Mouse (Mus musculus) kidney, embryonic 16.5 days (tissue): Measurements from ENCODE around the gene Sparc. TPM values are rescaled to one million over a fixed set of nuclear protein-coding genes. Genes with fewer than 3 reads are reported as not detected.

Experiments
- ATAC-seq: fragments of 200-750 bp; cut with Nextera tagmentation; 2 replicates; pipeline ENCODE4 v1.8.0; 2017; ENCODE audit warnings: moderate TSS enrichment; ENCODE audit not compliant: low FRiP score, low TSS enrichment
- H3K27ac ChIP-seq: fragments of 300-500 bp; sonication (generic); 2 replicates; pipeline ENCODE4 v1.5.1; 2014; ENCODE audit warnings: low read length
- H3K27me3 ChIP-seq: fragments of 300-500 bp; sonication (generic); 2 replicates; pipeline ENCODE4 v1.6.1; 2014; ENCODE audit warnings: low read length, control low read depth, mixed read lengths; ENCODE audit not compliant: insufficient read depth
- H3K36me3 ChIP-seq: fragments of 300-500 bp; sonication (generic); 2 replicates; pipeline ENCODE4 v1.6.1; 2014; ENCODE audit warnings: low read length, control low read depth, mixed read lengths; ENCODE audit not compliant: insufficient read depth
- H3K4me1 ChIP-seq: fragments of 300-500 bp; sonication (generic); 2 replicates; pipeline ENCODE4 v1.6.1; 2014; ENCODE audit warnings: low read length, control low read depth, mixed read lengths; ENCODE audit not compliant: insufficient read depth
- H3K4me2 ChIP-seq: fragments of 300-500 bp; sonication (generic); replicated peaks from 2 replicates; pipeline ENCODE4 v1.6.1; 2014; ENCODE audit warnings: low read depth, low read length
- H3K4me3 ChIP-seq: fragments of 300-500 bp; sonication (generic); 2 replicates; pipeline ENCODE4 v1.5.1; 2014; ENCODE audit warnings: mild to moderate bottlenecking, low read length
- H3K9ac ChIP-seq: fragments of 300-500 bp; sonication (generic); replicated peaks from 2 replicates; pipeline ENCODE4 v1.6.1; 2014; ENCODE audit warnings: low read length
- H3K9me3 ChIP-seq: fragments of 300-500 bp; sonication (generic); 2 replicates; pipeline ENCODE4 v1.6.1; 2016; ENCODE audit warnings: low read length, control low read depth
- WGBS: fragments of 180-500 bp; shearing (Covaris S2); extraction: QIAGEN DNeasy Blood & Tissue Kit; methylation state at CpG from one replicate; pipeline ENCODE4 v1.1.7; 2014; 5-methylcytosine and 5-hydroxymethylcytosine counted together
- polyA plus RNA-seq: library from polyadenylated mRNA; unstranded; fragments of >200 nt; fragmentation: Nextera tagmentation; extraction: Ambion mirVana; gene quantifications from 2 replicates; pipeline ENCODE4 v1.2.1, GENCODE M21; 2015

The Sparc gene
- polyA plus RNA-seq, 1 experiment from 2014 or later, result 1,572 TPM

GRCm38 (mm10) chr11:55446579-55446978 lies 23.6 kb upstream of the Sparc start:
- peak; percentile 78 for ATAC-seq
- Histone ChIP-seq H3K9me3 (no peaks in the 10 kb centered on the region), H3K4me1 (peaks cover 4% of the 10 kb centered on the region; the same call in 1 of the 2 replicates), H3K4me3 (no peak overlapping the region), H3K27ac (0 out of 2 replicates have a peak overlapping the region, but pooled peaks have one; percentile 19), H3K9ac (no peak overlapping the region), H3K36me3 (peaks cover 16% of the 10 kb centered on the region; the same call in 1 of the 2 replicates), H3K4me2 (no peak overlapping the region), H3K27me3 (no peaks in the 10 kb centered on the region)
- 18% methylated on average over 4 of the region's 4 CpGs for WGBS

DNA sequence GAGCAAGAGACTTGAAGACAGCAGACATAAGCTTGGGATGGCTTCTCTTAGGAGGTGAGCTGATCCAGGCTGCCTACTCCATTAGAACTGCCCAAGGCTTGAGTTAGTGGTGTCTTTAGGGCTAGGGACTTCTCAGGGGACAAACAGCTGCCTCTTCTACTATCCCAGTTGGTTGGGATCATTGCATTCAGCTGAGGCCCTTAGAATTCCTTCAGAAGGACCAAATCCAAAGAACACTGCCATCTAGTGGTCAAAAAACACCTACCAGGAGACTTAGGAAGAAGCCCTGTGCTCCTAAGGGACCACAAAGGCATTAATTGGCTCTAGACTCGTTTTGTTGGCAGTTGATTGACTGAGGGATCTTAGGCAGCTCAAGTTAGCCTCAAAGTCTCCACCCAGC lies 21.8 kb upstream of the Sparc start:
- peaks cover 4% of the 10 kb centered on the region; the same call in 1 of the 2 replicates for H3K4me1 ChIP-seq
- 0% methylated on average over 1 of the region's 1 CpGs for WGBS
- no peak overlapping the region for H3K9ac ChIP-seq
- H3K4me2 ChIP-seq, result no peak overlapping the region
- no peak overlapping the region for H3K27ac ChIP-seq
- H3K4me3 ChIP-seq, result no peak overlapping the region
- H3K27me3 ChIP-seq, result no peaks in the 10 kb centered on the region
- H3K9me3 ChIP-seq, result no peaks in the 10 kb centered on the region
- ATAC-seq, result no peak
- H3K36me3 ChIP-seq, result peaks cover 9% of the 10 kb centered on the region; the same call in 1 of the 2 replicates

- Histone ChIP-seq H3K4me2 (no peak overlapping the region), H3K9me3 (no peaks in the 10 kb centered on the region), H3K27ac (no peak overlapping the region), H3K4me3 (no peak overlapping the region), H3K36me3 (no peaks in the 10 kb centered on the region), H3K27me3 (no peaks in the 10 kb centered on the region), H3K9ac (no peak overlapping the region), H3K4me1 (no peaks in the 10 kb centered on the region)
- WGBS, result 56% methylated on average over 5 of the region's 5 CpGs
- no peak for ATAC-seq
Measured at GRCm38 (mm10) chr11:55439718-55440117, 16.7 kb upstream of the Sparc start.

DNA sequence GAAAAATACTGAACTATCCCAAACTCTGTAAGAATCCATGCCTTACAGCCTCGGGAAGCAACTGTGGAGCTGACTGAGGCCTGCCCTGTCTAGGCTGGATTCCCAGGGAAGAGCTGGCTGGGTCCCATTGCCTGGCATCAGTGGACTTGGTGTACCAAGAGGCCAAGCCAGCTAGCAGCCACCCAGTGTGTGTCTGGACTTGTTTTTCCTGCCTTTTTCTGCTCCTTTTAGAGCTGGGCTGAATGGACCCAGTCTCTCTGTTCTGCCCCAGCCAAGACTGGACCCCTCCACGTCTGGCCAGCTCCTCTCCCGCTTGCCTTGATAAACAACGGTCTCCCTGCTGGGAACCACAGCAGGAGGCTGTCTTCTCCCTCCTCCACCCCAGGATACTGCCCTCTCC lies 15.0 kb upstream of the Sparc start:
- Histone ChIP-seq H3K4me2 (no peak overlapping the region), H3K4me3 (no peak overlapping the region), H3K27me3 (no peaks in the 10 kb centered on the region), H3K9ac (no peak overlapping the region), H3K4me1 (no peaks in the 10 kb centered on the region), H3K9me3 (no peaks in the 10 kb centered on the region), H3K36me3 (no peaks in the 10 kb centered on the region), H3K27ac (no peak overlapping the region)
- 46% methylated on average over 4 of the region's 4 CpGs for WGBS
- no peak for ATAC-seq

DNA sequence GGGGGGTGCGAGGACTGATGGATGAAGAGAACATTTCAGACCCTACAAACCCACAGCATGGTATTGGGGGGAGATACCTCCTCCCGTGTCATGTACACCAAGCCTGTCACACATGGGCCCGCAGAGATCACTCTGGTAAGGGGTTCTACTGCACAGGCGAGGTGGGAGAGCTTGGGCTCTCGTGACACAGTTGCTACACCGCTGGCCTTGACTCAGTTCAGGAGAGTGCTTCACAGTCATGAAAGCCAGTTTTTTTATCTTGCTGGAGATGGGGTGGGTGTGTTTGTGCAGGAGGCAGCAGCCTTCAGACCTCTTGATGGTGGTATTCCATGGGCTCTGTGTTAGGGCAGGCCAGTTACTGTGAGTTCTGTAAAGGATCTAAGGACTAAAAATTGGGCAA lies 13.1 kb upstream of the Sparc start:
- no peak for ATAC-seq

GRCm38 (mm10) chr11:55432981-55433380 lies 10.0 kb upstream of the Sparc start:
- no peak overlapping the region for H3K4me3 ChIP-seq
- no peak for ATAC-seq
- H3K4me1 ChIP-seq, result peaks cover 11% of the 10 kb centered on the region
- H3K27ac ChIP-seq, result 0 out of 2 replicates have a peak overlapping the region, but pooled peaks have one; percentile 13
- H3K9ac ChIP-seq, result no peak overlapping the region
- H3K4me2 ChIP-seq, result no peak overlapping the region
- H3K27me3 ChIP-seq, result no peaks in the 10 kb centered on the region
- no peaks in the 10 kb centered on the region for H3K9me3 ChIP-seq
- H3K36me3 ChIP-seq, result no peaks in the 10 kb centered on the region
- 65% methylated on average over 3 of the region's 3 CpGs for WGBS

More for the DNA sequence above, 13.1 kb upstream of the Sparc start:
- Histone ChIP-seq H3K9me3 (no peaks in the 10 kb centered on the region), H3K4me1 (no peaks in the 10 kb centered on the region), H3K9ac (no peak overlapping the region), H3K4me2 (no peak overlapping the region), H3K36me3 (no peaks in the 10 kb centered on the region), H3K27me3 (no peaks in the 10 kb centered on the region), H3K4me3 (no peak overlapping the region), H3K27ac (no peak overlapping the region)
- 85% methylated on average over 6 of the region's 6 CpGs for WGBS

- Histone ChIP-seq H3K4me3 (no peak overlapping the region), H3K36me3 (no peaks in the 10 kb centered on the region), H3K27ac (no peak overlapping the region), H3K9ac (no peak overlapping the region), H3K4me2 (no peak overlapping the region), H3K9me3 (no peaks in the 10 kb centered on the region), H3K27me3 (no peaks in the 10 kb centered on the region), H3K4me1 (peaks cover 27% of the 10 kb centered on the region)
- no peak for ATAC-seq
- 91% methylated on average over 2 of the region's 2 CpGs for WGBS
Measured at GRCm38 (mm10) chr11:55429973-55430372, 7.0 kb upstream of the Sparc start.

DNA sequence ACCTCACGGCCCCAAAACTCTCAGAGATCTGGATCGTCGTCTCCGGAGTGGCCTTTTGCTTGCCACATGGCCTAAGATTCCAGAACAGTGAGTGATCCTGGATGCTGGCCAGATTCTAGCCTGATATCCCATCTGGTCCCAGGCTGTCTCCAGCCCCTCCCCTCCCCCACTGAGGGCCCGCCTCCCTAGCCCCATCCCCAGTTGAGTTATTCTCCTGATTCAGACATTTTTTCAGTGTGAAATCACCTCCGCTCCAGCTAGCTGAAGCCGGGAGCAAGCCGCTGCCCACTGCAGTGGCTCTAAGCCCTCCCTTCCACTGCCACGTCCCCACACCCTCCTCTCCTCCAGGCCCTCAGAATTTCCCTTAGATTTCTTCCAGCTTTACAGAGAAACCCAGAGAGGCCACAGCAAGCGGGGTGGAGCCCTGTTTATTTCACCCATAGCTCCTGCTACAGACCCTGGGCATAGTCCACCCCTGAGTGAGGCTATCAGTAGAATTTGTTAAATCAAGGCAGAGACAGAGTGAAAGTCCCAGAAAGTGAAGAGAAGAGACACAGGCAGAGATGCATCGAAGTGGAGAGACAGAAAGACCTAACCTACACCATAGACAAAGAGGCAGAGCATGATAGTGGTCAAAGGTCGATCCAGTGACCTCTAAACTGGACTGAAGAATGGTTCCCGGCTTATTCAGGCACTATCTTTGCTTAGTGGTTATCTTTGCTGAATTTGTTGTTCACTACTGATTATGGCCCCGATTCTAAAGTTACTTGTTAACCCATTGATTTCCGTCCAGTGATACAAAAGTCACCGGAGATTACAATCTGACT lies 5.4 kb upstream of the Sparc start:
- H3K27me3 ChIP-seq, result no peaks in the 10 kb centered on the region
- H3K36me3 ChIP-seq, result no peaks in the 10 kb centered on the region
- peak overlapping the region; percentile 60 for H3K9ac ChIP-seq
- no peaks in the 10 kb centered on the region for H3K9me3 ChIP-seq
- H3K4me1 ChIP-seq, result peaks cover 43% of the 10 kb centered on the region
- H3K4me2 ChIP-seq, result 0 out of 2 replicates have a peak overlapping the region, but pooled peaks have one; percentile 23
- peak; percentile 93 for ATAC-seq
- no peak overlapping the region for H3K4me3 ChIP-seq
- H3K27ac ChIP-seq, result peak overlapping the region; percentile 97
- 32% methylated on average over 16 of the region's 16 CpGs for WGBS

DNA sequence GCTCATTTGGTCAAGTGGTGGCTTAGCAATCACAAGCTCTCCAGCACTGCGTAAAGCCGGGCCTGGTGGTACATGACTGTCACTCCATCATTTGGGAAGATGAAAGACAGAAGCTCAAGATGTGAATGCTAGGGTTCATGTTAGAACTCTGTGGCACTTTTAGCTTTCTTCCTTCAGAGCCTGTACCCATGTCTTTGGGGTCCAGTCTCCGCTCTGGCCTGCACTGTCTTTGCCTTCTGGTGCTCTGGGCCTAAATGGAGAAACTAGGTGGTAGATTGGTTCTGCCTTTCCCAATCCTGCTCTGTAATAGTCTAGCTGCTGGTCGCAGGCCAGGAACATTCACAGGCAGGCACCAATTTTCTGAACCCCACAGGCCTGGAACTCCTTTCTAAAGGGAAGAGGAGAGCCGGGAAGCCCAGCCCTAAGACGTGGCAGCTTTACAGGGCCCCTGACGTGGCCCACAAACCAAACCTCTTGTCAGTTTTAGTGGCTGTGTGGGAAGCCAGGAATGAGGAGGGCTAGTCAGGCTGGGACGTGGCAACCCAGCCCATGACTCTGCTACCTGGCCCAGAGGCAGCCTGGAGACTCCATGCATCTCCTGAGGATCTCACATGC lies 1.9 kb upstream of the Sparc start:
- no peak for ATAC-seq
- H3K4me1 ChIP-seq, result peaks cover 50% of the 10 kb centered on the region
- no peak overlapping the region for H3K4me3 ChIP-seq
- no peaks in the 10 kb centered on the region for H3K36me3 ChIP-seq
- peak overlapping the region; percentile 15; the same call in 1 of the 2 replicates for H3K27ac ChIP-seq
- no peaks in the 10 kb centered on the region for H3K27me3 ChIP-seq
- peak overlapping the region; percentile 32; the same call in 1 of the 2 replicates for H3K9ac ChIP-seq
- no peak overlapping the region for H3K4me2 ChIP-seq
- no peaks in the 10 kb centered on the region for H3K9me3 ChIP-seq
- WGBS, result 70% methylated on average over 8 of the region's 8 CpGs

- Histone ChIP-seq H3K9ac (no peak overlapping the region), H3K27me3 (no peaks in the 10 kb centered on the region), H3K27ac (peak overlapping the region; percentile 47; the same call in 1 of the 2 replicates), H3K36me3 (no peaks in the 10 kb centered on the region), H3K4me2 (no peak overlapping the region), H3K9me3 (no peaks in the 10 kb centered on the region), H3K4me1 (peaks cover 48% of the 10 kb centered on the region), H3K4me3 (no peak overlapping the region)
- no peak for ATAC-seq
- WGBS, result 19% methylated on average over 4 of the region's 4 CpGs
Measured at GRCm38 (mm10) chr11:55423756-55424155, 773 bp upstream of the Sparc start.
